Mouse (Mus musculus): Measurements from ENCODE around the gene Gm11563. TPM values are rescaled to one million over a fixed set of nuclear protein-coding genes. Genes with fewer than 3 reads are reported as not detected.

The Gm11563 gene
- not detected for polyA plus RNA-seq (2017; shearing (Covaris generic))

GRCm38 (mm10) chr11:99658467-99659010, at the start of gene Gm11563:
TSS of gene Gm11563 (minus strand) at chr11:99658960.

GRCm38 (mm10) chr11:99690463-99690862, 31.7 kb upstream of the Gm11563 start, which contains the start of gene Gm14190:
TSS of gene Gm14190 (minus strand) at chr11:99690740.

DNA sequence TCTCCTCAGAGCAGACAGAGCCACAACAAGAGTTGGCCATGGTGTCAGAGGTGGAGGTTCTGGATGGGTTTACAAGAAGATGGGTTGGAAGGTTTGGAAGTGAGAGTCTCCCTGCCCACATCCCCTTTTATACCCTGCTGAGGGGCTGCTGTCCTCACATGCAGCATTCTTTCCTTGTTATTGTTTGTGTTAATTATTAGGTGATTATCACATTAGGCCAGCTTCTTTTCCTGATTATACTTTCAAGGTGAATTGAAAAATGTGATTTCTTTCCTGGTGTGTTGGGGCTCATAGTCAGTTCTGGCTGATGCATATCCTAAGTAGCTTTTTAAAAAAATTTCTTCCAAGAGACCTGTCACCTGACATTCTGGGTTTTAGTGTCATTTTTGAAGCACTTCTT, 7.1 kb upstream of the Gm11563 start, which contains the start of gene Krtap4-6:
Gene Krtap4-6, minus strand, starts transcription at position 101 of the 400 bp plus-strand sequence.

GRCm38 (mm10) chr11:99650136-99650535, 8.6 kb downstream of the Gm11563 start, which contains the start of gene Gm11555:
TSS of gene Gm11555 (minus strand) at chr11:99650236.

GRCm38 (mm10) chr11:99643635-99644139, 15.1 kb downstream of the Gm11563 start, which contains the start of gene Krtap4-7:
TSS of gene Krtap4-7 (minus strand) at chr11:99644089.

DNA sequence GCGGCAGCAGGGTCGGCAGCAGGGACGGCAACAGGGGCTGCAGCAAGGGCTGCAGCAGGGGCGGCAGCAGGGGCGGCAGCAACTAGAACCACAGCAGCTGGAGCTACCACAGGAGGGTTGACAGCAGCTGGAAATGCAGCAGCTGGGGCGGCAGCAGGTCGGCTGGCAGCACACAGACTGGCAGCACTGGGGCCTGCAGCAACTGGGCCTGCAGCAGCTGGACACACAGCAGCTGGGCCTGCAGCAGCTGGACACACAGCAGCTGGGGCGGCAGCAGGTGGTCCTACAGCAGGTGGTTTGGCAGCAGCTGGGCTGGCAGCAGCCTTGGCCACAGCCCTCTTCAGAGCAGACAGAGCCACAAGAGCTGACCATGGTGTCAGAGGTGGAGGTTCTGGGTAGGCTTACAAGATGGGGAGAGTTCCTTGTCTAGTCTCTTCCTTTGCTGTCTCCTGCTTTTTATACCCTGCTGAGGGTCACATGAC, 24.1 kb downstream of the Gm11563 start, which contains the start of gene Krtap4-2:
Gene Krtap4-2, minus strand, starts transcription at position 432 of the 482 bp plus-strand sequence.

DNA sequence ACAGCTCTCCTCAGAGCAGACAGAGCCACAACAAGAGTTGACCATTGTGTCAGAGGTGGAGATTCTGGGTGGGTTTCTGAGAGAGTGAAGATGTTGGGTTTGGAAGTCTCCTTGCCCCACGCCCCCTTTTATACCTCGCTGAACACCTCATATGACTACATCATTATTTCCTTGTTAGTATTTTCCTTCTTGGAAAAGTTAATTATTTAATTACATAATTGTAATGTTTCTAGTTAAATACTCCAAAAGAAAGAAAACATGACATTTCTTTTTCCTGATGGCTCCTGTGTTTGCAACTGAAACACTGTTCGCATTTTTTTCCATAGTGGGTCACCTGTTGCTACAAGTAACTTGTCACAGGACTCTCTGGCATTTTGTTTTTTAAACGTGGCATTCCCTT, 30.6 kb downstream of the Gm11563 start, which contains the start of gene Krtap4-1:
Gene Krtap4-1, minus strand, starts transcription at position 101 of the 400 bp plus-strand sequence.

DNA sequence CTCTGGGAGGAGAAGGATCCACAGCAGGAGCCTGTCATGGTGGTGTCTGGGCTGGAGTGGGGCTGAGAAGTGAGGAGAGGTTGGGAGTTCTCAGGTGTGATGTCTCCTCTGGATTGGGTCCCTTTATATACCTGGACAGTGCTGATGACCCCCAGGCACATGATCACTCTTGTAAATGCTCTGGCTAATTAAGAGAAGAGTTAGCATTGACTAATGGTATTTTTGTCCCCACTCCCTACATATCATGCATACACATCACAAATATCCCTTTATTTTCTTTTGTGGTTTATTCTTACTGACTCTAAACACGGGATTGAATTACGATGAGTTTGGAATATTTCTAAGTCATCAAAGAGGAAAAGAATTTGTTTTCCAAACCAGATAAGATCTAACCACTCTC, 38.4 kb downstream of the Gm11563 start, which contains the start of gene Gm11562:
Gene Gm11562, minus strand, starts transcription at position 101 of the 400 bp plus-strand sequence.

GRCm38 (mm10) chr11:99614796-99615363, 43.9 kb downstream of the Gm11563 start, which contains the start of gene Krtap2-4:
TSS of gene Krtap2-4 (minus strand) at chr11:99614846.

DNA sequence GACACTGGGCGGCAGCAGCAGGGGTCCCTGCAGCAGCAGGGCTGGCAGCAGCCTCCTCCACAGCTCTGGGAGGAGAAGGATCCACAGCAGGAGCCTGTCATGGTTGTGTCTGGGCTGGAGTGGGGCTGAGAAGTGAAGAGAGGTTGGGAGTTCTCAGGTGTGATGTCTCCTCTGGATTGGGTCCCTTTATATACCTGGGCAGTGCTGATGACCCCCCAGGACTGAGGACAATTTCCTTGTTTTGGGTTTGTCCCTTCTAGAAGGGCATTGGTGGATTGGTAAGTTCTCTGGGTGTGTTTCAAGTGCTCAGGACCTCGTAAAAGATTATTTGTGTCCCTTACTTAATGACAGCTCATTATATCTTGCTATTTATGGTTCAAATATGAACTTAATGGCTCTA, 48.7 kb downstream of the Gm11563 start, which contains the start of gene Gm11937:
Gene Gm11937, minus strand, starts transcription at position 101 of the 400 bp plus-strand sequence.

Other genes starting within 250 kb of the Gm11563 start
- not detected for gene Krt12, start 236.7 kb downstream of the Gm11563 start, polyA plus RNA-seq (2017; shearing (Covaris generic))
- not detected for gene Krt20, start 220.8 kb downstream of the Gm11563 start, polyA plus RNA-seq (2017; shearing (Covaris generic))
- not detected for gene Krt23, start 165.8 kb downstream of the Gm11563 start, polyA plus RNA-seq (2017; shearing (Covaris generic))
- gene Krt39, start 137.6 kb downstream of the Gm11563 start, polyA plus RNA-seq (2017; shearing (Covaris generic)), result not detected
- not detected for gene Krt40, start 115.8 kb downstream of the Gm11563 start, polyA plus RNA-seq (2017; shearing (Covaris generic))
- not detected for gene Krtap3-3, start 108.1 kb downstream of the Gm11563 start, polyA plus RNA-seq (2017; shearing (Covaris generic))
- gene Krtap3-2, start 102.1 kb downstream of the Gm11563 start, polyA plus RNA-seq (2017; shearing (Covaris generic)), result not detected
- not detected for gene Gm11939, start 99.5 kb downstream of the Gm11563 start, polyA plus RNA-seq (2017; shearing (Covaris generic))
- not detected for gene Krtap3-1, start 92.3 kb downstream of the Gm11563 start, polyA plus RNA-seq (2017; shearing (Covaris generic))
- gene Krtap1-5, start 77.9 kb downstream of the Gm11563 start, polyA plus RNA-seq (2017; shearing (Covaris generic)), result not detected
- gene Krtap1-4, start 75.3 kb downstream of the Gm11563 start, polyA plus RNA-seq (2017; shearing (Covaris generic)), result not detected
- not detected for gene Krtap1-3, start 67.6 kb downstream of the Gm11563 start, polyA plus RNA-seq (2017; shearing (Covaris generic))
- not detected for gene Krtap9-3, start 60.9 kb downstream of the Gm11563 start, polyA plus RNA-seq (2017; shearing (Covaris generic))
- gene Gm11938, start 55.7 kb downstream of the Gm11563 start, polyA plus RNA-seq (2017; shearing (Covaris generic)), result not detected
- not detected for gene Gm11937, start 48.8 kb downstream of the Gm11563 start, polyA plus RNA-seq (2017; shearing (Covaris generic))
- not detected for gene Krtap2-4, start 44.1 kb downstream of the Gm11563 start, polyA plus RNA-seq (2017; shearing (Covaris generic))
- not detected for gene Gm11562, start 38.5 kb downstream of the Gm11563 start, polyA plus RNA-seq (2017; shearing (Covaris generic))
- gene Krtap4-1, start 30.7 kb downstream of the Gm11563 start, polyA plus RNA-seq (2017; shearing (Covaris generic)), result not detected
- gene Krtap4-2, start 23.9 kb downstream of the Gm11563 start, polyA plus RNA-seq (2017; shearing (Covaris generic)), result not detected
- not detected for gene Krtap4-7, start 14.9 kb downstream of the Gm11563 start, polyA plus RNA-seq (2017; shearing (Covaris generic))
- gene Gm11555, start 8.7 kb downstream of the Gm11563 start, polyA plus RNA-seq (2017; shearing (Covaris generic)), result not detected
- gene Krtap4-6, start 7.0 kb upstream of the Gm11563 start, polyA plus RNA-seq (2017; shearing (Covaris generic)), result not detected
- not detected for gene Gm14190, start 31.8 kb upstream of the Gm11563 start, polyA plus RNA-seq (2017; shearing (Covaris generic))
- gene Gm14180, start 75.3 kb upstream of the Gm11563 start, polyA plus RNA-seq (2017; shearing (Covaris generic)), result not detected
- not detected for gene Gm11595, start 114.0 kb upstream of the Gm11563 start, polyA plus RNA-seq (2017; shearing (Covaris generic))
- not detected for gene Krtap4-8, start 121.7 kb upstream of the Gm11563 start, polyA plus RNA-seq (2017; shearing (Covaris generic))
- gene Krtap4-9, start 126.2 kb upstream of the Gm11563 start, polyA plus RNA-seq (2017; shearing (Covaris generic)), result not detected
- gene Gm11596, start 134.5 kb upstream of the Gm11563 start, polyA plus RNA-seq (2017; shearing (Covaris generic)), result not detected
- not detected for gene Gm11569, start 140.0 kb upstream of the Gm11563 start, polyA plus RNA-seq (2017; shearing (Covaris generic))
- not detected for gene Gm11554, start 145.5 kb upstream of the Gm11563 start, polyA plus RNA-seq (2017; shearing (Covaris generic))
- gene Krtap4-13, start 150.9 kb upstream of the Gm11563 start, polyA plus RNA-seq (2017; shearing (Covaris generic)), result not detected
- not detected for gene Gm11564, start 156.7 kb upstream of the Gm11563 start, polyA plus RNA-seq (2017; shearing (Covaris generic))
- not detected for gene 2300003K06Rik, start 179.1 kb upstream of the Gm11563 start, polyA plus RNA-seq (2017; shearing (Covaris generic))
- not detected for gene Krtap4-16, start 192.6 kb upstream of the Gm11563 start, polyA plus RNA-seq (2017; shearing (Covaris generic))
- not detected for gene Gm11568, start 199.0 kb upstream of the Gm11563 start, polyA plus RNA-seq (2017; shearing (Covaris generic))
- gene Gm11559, start 205.5 kb upstream of the Gm11563 start, polyA plus RNA-seq (2017; shearing (Covaris generic)), result not detected
- not detected for gene Krtap9-1, start 214.4 kb upstream of the Gm11563 start, polyA plus RNA-seq (2017; shearing (Covaris generic))
- gene Gm11567, start 220.2 kb upstream of the Gm11563 start, polyA plus RNA-seq (2017; shearing (Covaris generic)), result not detected
- gene Krtap31-1, start 249.0 kb upstream of the Gm11563 start, polyA plus RNA-seq (2017; shearing (Covaris generic)), result not detected